Mouse (Mus musculus) cortical plate, adult 2 months (tissue): Measurements from ENCODE around the gene Rps6kl1.
"Not testable (repeated sequence)": the region's sequence is repeated elsewhere in the genome, so short reads cannot be mapped to it uniquely, and the experiment has no call there.

Source experiments
- CTCF ChIP-seq: fragments of 200-500 bp; IDR thresholded peaks from 2 replicates; pipeline ENCODE4 v1.5.1; 2011; ENCODE audit warnings: mild to moderate bottlenecking, control low read depth, low read length; ENCODE audit not compliant: insufficient read depth; ENCODE audit errors: extremely low read depth
- POLR2A ChIP-seq: fragments of 200-500 bp; IDR thresholded peaks from 2 replicates; pipeline ENCODE4 v1.6.1; 2011; ENCODE audit warnings: mild to moderate bottlenecking, low read length, control low read depth; ENCODE audit not compliant: insufficient read depth; ENCODE audit errors: extremely low read depth

- TF ChIP-seq CTCF: peak; percentile 19; the same call in 1 of the 2 replicates
- not testable (repeated sequence) for TF ChIP-seq POLR2A
Observed at GRCm38 (mm10) chr12:85144276-85144675, 6.8 kb downstream of the Rps6kl1 start.
